8 mouse cellular contexts compared by ENCODE assay signal in the genomic region with DNA sequence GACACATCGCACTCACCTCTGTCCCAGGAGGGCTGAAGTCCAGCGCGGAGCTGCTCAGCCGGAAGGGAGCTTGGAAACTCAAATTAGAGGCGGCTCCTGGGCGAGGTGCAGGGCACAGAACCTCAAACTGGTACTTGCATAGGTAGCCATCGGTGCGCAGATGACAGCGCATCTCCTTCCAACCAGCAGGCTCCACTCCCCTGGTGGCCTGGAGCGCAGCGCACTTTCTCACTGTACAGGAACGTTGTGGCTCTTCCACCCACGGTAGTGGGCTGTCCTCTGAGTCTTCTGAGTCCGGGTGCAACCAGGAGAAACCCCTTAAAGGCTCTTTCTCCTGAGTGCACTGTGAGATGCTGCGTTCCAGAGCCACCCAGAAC. TPM values are rescaled to one million over a fixed set of nuclear protein-coding genes. Genes with fewer than 3 reads are reported as not detected.
DNase-seq lines count a peak whose midpoint lies in the region; ATAC-seq and TF ChIP-seq lines count a peak whose summit lies in the region.

No protein-coding gene starts in this region.

- peak overlapping the region; percentile 44 for H3K4me3 ChIP-seq in cortical plate, adult 2 months (ENCODE audit: insufficient read depth, low read length)
- peak overlapping the region; percentile 64 for H3K4me3 ChIP-seq in heart, embryonic 12.5 days
- peak overlapping the region; percentile 56 for H3K4me3 ChIP-seq in midbrain, embryonic 10.5 days

- no peaks in the 10 kb centered on the region for H3K9me3 ChIP-seq in heart, embryonic 12.5 days (replicated peaks)
- H3K9me3 ChIP-seq in midbrain, embryonic 10.5 days (replicated peaks): no peaks in the 10 kb centered on the region

- H3K4me1 ChIP-seq in cortical plate, adult 2 months (ENCODE audit: control insufficient read depth, insufficient read depth, low read length): no peaks in the 10 kb centered on the region
- peaks cover 9% of the 10 kb centered on the region for H3K4me1 ChIP-seq in heart, embryonic 12.5 days (replicated peaks)
- H3K4me1 ChIP-seq in midbrain, embryonic 10.5 days: peaks cover 15% of the 10 kb centered on the region

- no peak for TF ChIP-seq POLR2A in cortical plate, adult 2 months (IDR thresholded peaks at IDR 0.05; ENCODE audit: extremely low read depth, insufficient read depth, low read length)

- no peaks in the 10 kb centered on the region for H3K36me3 ChIP-seq in heart, embryonic 12.5 days
- H3K36me3 ChIP-seq in midbrain, embryonic 10.5 days: no peaks in the 10 kb centered on the region

- 3% methylated on average over 15 of the region's 15 CpGs for WGBS in heart, embryonic 12.5 days
- WGBS in large intestine, adult 2 months: 7% methylated on average over 15 of the region's 15 CpGs
- 6% methylated on average over 15 of the region's 15 CpGs for WGBS in midbrain, embryonic 10.5 days

- peak; percentile 43 for ATAC-seq in heart, embryonic 12.5 days (ENCODE audit: insufficient number of reproducible peaks, low FRiP score)

- H3K9ac ChIP-seq in heart, embryonic 12.5 days: peak overlapping the region; percentile 84

- DNase-seq in layer of hippocampus, postnatal 25 days (ENCODE audit: extremely low spot score in 1 of 2, low spot score in 1 of 2): peak; percentile 3 to 30
- no peak for DNase-seq in layer of hippocampus, postnatal 14 days (ENCODE audit: low spot score in 2 of 2)
- DNase-seq in large intestine, adult 2 months (ENCODE audit: low read depth, low spot score): peak; percentile 13
- no peak for DNase-seq in midbrain, embryonic 10.5 days (ENCODE audit: low spot score)
- DNase-seq in thymus, adult 18-20 months: no peak
- no peak for DNase-seq in adipocyte (ENCODE audit: low spot score)

- peak overlapping the region; percentile 63 for H3K27ac ChIP-seq in cortical plate, adult 2 months (ENCODE audit: insufficient read depth, low read length)
- peak overlapping the region; percentile 90 for H3K27ac ChIP-seq in heart, embryonic 12.5 days (ENCODE audit: poor library complexity, severe bottlenecking)
- H3K27ac ChIP-seq in midbrain, embryonic 10.5 days (replicated peaks): peak overlapping the region; percentile 79

- no peak for TF ChIP-seq CTCF in cortical plate, adult 2 months (IDR thresholded peaks at IDR 0.05; ENCODE audit: extremely low read depth, insufficient read depth, low read length)

- H3K4me2 ChIP-seq in heart, embryonic 12.5 days: peak overlapping the region; percentile 97

- H3K27me3 ChIP-seq in heart, embryonic 12.5 days (replicated peaks): peaks cover 4% of the 10 kb centered on the region; the same call in 1 of the 2 replicates
- peaks cover 24% of the 10 kb centered on the region for H3K27me3 ChIP-seq in midbrain, embryonic 10.5 days (ENCODE audit: low read depth, poor library complexity, severe bottlenecking)

RNA-seq across cellular contexts. Expression of gene Clec14a, which starts 0.9 kb away (rescaled TPM):
- 1 to 10 TPM; 2.2 to 3.7 TPM for total RNA-seq in layer of hippocampus, postnatal 25 days (2021)
- 1 to 10 TPM; 3.2 to 3.3 TPM for total RNA-seq in layer of hippocampus, postnatal 14 days (2021)
- polyA plus RNA-seq in cortical plate, adult 2 months (2012; rRNA removed): 2.7 and 3.2 TPM in 2 replicates
- 15.7 and 17.1 TPM in 2 replicates for polyA plus RNA-seq in heart, embryonic 12.5 days (2016; fragmentation: Nextera tagmentation; extraction: Ambion mirVana)
- 1.4 and 2.0 TPM in 2 replicates for polyA plus RNA-seq in large intestine, adult 2 months (2012; rRNA removed)
- polyA plus RNA-seq in midbrain, embryonic 10.5 days (2016; fragmentation: Nextera tagmentation; extraction: Ambion mirVana): 6.4 and 6.5 TPM in 2 replicates

RNA-seq across cellular contexts. Expression of gene Sstr1, which starts 56.6 kb away (rescaled TPM):
- total RNA-seq in layer of hippocampus, postnatal 25 days (2021): 10 to 100 TPM; 29.1 to 34.2 TPM
- 10 to 100 TPM; 31.2 to 33.2 TPM for total RNA-seq in layer of hippocampus, postnatal 14 days (2021)
- polyA plus RNA-seq in cortical plate, adult 2 months (2012; rRNA removed): 18.0 and 20.4 TPM in 2 replicates
- 0.17 and 0.24 TPM in 2 replicates for polyA plus RNA-seq in heart, embryonic 12.5 days (2016; fragmentation: Nextera tagmentation; extraction: Ambion mirVana)
- polyA plus RNA-seq in large intestine, adult 2 months (2012; rRNA removed): 2.3 and 4.1 TPM in 2 replicates
- 0.11 and 0.51 TPM in 2 replicates for polyA plus RNA-seq in midbrain, embryonic 10.5 days (2016; fragmentation: Nextera tagmentation; extraction: Ambion mirVana)

Comparison
In these comparisons a context has a peak if more than half of its experiments do, and no peak if none do; other contexts are left out.
1. DNase-seq: peak in layer of hippocampus, postnatal 25 days (2 of 2) and large intestine, adult 2 months (single experiment); none in layer of hippocampus, postnatal 14 days (0 of 2), midbrain, embryonic 10.5 days (single experiment), thymus, adult 18-20 months (0 of 2) and adipocyte (single experiment).
2. Peak in every context shown above with its lines, with median percentiles within 50 percentile points of each other: H3K27ac ChIP-seq and H3K4me3 ChIP-seq.